Mouse (Mus musculus) B cell, adult 2 months (primary cell): Measurements from ENCODE around the gene Oaz1.
"Not testable (repeated sequence)": the region's sequence is repeated elsewhere in the genome, so short reads cannot be mapped to it uniquely, and the experiment has no call there.

Experiments
- DNase-seq, 2 experiments: peaks; one replicate each; pipeline ENCODE4 v3.0.0; 2022

Gene Oaz1

GRCm38 (mm10) chr10:80802996-80803395 is 23.5 kb upstream of the Oaz1 start:
- DNase-seq, result no peak

- DNase-seq, result no peak
Observed at GRCm38 (mm10) chr10:80804340-80804739, 22.1 kb upstream of the Oaz1 start.

GRCm38 (mm10) chr10:80804916-80805315 is 21.5 kb upstream of the Oaz1 start, which contains the start of gene Amh:
TSS of gene Amh (plus strand) at chr10:80805243.
- DNase-seq, result no peak

DNA sequence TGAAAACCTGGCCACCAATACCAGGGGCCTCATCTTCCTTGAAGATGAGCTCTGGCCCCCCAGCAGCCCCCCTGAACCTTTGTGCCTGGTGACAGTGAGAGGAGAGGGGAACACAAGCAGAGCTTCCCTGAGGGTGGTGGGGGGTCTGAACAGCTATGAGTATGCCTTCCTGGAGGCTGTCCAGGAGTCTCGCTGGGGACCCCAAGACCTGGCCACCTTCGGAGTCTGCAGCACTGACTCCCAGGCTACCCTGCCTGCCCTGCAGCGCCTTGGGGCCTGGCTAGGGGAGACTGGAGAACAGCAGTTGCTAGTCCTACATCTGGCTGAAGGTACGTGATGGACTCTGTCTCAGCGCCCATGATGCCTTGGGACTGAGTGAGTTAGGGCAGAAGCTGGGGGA is 21.1 kb upstream of the Oaz1 start:
- no peak for DNase-seq

- peak; percentile 86 to 88 for DNase-seq
Observed at GRCm38 (mm10) chr10:80805925-80806324, 20.5 kb upstream of the Oaz1 start.

DNA sequence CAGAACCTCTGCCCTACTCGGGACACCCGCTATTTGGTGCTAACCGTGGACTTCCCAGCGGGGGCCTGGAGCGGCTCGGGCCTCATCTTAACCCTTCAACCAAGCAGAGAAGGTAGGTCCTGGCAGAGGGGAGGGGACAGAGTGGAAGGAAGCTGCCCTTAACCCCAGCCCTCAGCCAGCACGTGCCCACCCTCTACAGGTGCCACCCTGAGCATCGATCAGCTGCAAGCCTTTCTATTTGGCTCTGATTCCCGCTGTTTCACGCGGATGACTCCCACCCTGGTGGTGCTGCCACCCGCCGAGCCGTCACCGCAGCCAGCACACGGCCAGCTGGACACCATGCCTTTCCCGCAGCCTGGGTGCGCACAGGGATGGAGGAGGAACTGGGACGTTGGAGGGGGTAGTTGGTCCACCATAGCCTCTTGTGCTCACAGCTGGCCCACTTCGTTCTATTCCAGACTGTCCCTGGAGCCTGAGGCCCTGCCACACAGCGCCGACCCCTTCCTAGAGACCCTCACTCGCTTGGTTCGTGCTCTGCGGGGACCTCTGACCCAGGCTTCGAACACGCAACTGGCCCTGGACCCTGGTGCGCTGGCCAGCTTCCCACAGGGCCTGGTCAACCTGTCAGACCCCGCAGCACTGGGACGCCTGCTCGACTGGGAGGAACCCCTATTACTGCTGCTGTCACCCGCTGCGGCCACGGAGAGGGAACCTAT is 20.0 kb upstream of the Oaz1 start:
- DNase-seq, result no peak

GRCm38 (mm10) chr10:80807057-80807627 is 19.3 kb upstream of the Oaz1 start:
- DNase-seq, result peak; percentile 43 to 51

DNA sequence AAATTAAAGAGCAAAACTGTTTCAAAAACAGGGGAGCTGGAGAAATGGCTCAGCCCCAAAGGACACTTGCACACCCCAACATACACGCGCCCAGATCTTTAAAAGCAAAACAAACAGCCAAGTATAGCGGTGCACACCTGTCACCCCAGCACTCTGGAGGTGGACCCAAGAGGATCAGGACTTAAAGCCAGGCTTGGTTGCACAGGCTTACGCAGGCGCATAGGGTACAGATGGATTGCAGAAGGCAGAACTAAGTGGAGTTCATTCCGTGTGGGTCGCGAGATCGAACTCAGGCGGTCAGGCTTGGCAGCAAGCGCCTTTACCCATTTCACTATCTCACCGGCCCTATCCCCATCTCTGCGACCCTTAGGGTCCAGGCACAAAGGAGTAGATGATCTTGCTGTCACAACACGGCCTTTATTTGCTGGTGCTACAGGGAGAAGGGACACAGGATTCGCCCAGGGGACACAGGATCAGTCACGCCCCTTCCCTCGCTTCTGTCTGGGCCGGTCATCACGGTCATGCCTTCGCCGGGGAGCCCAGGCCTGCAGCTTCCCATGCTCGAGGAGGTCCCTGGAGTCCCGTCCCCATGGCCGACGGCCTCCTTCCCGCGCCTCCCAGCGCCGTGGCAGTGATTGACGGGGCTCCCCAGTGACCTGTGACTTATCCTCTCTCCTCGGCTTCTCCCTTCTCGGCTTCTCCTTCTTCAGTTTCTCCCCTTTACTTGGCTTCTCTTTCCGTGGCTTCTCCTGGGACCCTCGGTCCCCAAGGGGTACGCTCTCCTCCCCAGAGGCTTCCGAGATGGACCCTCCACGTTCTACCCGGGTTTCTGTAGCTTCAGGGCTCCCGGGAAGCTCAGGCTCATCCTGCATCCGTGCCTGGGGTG is 18.1 kb upstream of the Oaz1 start:
- no peak for DNase-seq

DNA sequence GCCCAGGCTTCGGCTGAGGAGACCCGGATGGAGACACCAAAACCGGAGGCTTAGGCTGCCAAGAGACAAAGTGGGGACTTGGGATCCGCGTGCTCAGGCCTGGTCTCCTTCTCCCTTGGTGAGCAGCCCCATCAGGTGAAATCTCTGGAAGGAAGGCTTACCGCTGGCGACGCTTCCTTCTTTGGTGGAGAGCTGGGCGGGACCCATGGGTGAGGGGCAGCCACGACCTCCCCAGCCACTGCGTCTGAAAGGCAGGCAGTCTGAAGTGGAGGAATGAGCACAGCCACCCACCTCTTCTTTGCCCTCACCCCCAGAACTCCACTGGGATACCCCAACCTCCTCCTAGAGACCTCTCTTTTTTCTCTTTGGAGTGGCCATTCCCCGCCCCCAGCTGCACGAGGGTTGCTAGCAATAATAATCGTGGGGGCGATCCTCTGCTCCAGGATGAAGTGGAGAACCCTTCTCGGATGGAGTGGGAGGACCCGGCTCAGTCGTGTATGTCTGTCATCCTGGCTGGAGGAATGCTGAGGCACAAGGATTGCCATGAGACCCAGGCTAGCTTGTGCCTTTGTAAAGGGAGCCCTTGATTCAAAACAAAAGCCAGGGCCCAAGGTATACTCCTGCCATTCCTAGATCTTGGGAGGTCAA is 17.3 kb upstream of the Oaz1 start:
- no peak for DNase-seq

DNA sequence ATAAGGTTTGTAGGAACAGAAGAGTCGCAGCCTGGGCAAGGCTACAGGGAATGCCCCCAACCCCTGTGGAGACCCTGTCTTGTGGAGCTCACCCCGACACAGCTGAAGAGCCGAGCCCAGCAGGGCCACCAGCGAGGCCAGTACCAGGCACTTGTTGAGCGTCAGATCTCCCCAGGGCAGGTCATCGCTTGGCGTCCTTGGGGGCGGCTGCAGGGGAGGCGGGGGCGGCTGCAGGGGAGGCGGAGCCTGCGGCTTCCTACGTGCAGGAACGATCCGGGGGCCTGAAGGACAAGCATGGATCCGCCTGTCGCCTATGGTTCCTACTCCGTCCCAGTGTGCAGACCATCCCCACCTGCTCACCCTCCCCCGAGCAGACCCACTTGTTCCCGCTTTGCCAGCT is 16.4 kb upstream of the Oaz1 start:
- no peak for DNase-seq

GRCm38 (mm10) chr10:80812391-80813041 is 13.9 kb upstream of the Oaz1 start:
- DNase-seq, result no peak

GRCm38 (mm10) chr10:80813366-80813765 is 13.1 kb upstream of the Oaz1 start, which contains the start of gene Jsrp1:
TSS of gene Jsrp1 (minus strand) at chr10:80813498.
- no peak for DNase-seq

DNA sequence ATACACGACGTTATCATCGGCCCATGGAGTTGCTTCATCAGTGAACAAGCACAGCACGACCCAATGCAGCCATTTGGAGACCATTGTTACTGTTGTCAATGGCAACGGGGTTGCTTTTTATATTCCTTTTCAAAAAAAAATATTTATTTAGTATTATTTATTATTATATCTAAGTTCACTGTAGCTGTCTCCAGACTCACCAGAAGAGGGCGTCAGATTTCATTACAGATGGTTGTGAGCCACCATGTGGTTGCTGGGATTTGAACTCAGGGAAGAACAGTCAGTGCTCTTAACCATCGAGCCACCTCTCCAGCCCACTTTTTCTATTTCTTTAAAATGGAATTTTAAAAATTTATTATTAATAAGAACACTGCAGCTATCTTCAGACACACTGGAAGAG is 11.7 kb upstream of the Oaz1 start:
- no peak for DNase-seq

DNA sequence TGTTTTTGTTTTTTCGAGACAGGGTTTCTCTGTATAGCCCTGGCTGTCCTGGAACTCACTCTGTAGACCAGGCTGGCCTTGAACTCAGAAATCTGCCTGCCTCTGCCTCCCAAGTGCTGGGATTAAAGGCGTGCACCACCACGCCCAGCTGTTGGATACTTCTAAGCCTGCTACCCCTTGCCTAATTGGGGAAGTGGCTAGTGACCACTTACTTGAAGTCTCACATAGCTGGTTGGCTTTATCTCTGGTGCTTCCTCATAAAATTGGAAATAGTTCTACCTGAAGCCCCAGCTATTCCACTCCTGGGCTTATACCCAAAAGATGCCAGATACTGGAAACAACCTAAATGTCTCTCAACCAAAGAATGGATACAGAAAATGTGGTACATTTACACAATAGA is 10.2 kb upstream of the Oaz1 start:
- not testable (repeated sequence) for DNase-seq

GRCm38 (mm10) chr10:80817164-80817563 is 9.3 kb upstream of the Oaz1 start:
- DNase-seq, result no peak

DNA sequence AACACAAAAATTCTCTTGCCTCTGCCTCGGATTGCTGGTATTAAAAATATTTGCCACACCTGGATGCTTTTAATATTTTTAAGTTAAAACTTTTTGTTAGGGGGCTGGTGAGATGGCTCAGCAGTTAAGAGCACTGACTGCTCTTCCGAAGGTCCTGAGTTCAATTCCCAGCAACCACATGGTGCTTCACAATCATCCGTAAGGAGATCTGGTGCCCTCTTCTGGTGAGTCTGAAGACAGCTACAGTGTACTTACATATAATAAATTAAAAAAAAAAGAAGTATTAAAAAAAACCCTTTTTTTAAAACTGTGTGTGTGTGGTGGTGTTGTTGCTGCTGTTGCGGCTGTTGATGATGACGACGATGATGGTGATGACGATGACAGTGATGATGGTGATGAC is 8.5 kb upstream of the Oaz1 start:
- not testable (repeated sequence) for DNase-seq

DNA sequence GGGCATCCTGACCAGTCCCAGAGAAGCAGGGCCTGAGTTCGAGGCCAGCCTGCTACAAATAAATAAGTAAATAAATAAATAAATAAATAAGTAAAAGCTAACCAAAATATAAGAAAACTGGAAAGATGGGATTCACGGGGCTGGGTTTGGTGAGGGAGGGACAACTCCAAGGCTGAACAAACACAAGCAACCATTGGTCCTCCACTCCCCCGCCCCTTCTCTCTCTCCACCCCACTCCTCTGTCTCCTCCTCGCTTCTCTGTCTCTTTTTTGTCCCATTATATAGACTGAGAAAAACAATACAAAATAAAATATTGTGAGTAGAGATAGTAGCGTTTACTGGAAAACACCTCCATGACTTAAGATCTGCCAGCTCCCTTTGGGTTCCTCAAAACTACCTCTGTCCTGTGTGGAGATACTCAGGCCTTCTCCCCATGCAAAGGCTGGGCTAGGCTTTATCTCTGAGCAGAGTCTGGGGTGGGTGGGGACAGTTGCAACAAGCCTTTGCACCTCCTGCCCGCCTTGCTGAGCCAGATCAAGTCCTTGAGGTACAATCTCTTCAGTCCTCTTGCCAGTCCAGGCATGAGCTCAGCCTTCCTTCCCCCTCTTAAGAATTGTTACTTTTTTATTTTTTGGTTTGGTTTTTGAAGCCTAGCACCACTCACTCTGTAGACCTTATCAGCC is 7.7 kb upstream of the Oaz1 start:
- DNase-seq, result no peak

DNA sequence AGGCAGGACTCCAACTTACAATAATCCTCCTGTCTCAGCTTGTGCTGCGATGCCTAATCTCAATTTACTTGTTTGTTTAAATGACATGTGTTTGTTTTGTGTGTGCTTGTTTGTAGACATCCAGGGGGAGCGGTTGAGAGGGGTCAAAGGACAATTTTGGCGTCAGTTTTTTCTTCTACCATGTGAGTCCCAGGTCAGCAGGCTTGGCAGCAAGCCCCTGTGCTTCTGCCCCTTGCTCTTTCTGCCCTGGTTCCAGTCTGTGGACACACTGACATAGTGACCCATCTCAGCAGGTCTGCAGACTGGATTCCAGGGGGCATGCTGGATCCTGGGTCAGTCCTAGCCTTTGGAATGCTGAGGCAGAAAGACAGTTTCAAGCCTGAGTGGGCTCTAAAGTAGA is 7.0 kb upstream of the Oaz1 start:
- no peak for DNase-seq

- DNase-seq, result peak; percentile 55 to 64
Observed at GRCm38 (mm10) chr10:80821991-80822390, 4.5 kb upstream of the Oaz1 start.

- no peak for DNase-seq
Observed at GRCm38 (mm10) chr10:80822528-80822927, 3.9 kb upstream of the Oaz1 start.

DNA sequence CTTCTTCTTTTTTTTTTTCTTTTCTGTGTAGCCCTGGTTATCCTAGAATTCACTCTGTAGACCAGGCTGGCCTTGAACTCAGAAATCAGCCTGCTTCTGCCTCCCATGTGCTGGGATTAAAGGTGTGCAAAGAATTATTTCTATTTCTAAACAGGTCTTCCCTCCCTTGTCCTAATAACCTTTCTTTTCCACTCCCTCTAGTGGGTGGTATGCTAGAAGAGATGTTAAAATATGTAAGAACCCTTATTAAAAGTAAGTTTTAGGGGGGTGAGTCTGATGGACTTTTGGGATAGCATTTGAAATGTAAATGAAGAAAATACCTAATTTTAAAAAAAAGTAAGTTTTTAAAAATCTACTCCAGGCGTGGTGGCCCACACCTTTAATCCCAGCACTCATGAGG is 3.1 kb upstream of the Oaz1 start:
- DNase-seq, result no peak
